Mouse (Mus musculus): Measurements from ENCODE around the gene Gm5934. TPM values are rescaled to one million over a fixed set of nuclear protein-coding genes. Genes with fewer than 3 reads are reported as not detected.
"Not testable (repeated sequence)": the region's sequence is repeated elsewhere in the genome, so short reads cannot be mapped to it uniquely, and the experiment has no call there.

Gm5934 gene
- not detected in 2 replicates for polyA plus RNA-seq (2014; fragmentation: Nextera tagmentation; extraction: Ambion mirVana)

DNA sequence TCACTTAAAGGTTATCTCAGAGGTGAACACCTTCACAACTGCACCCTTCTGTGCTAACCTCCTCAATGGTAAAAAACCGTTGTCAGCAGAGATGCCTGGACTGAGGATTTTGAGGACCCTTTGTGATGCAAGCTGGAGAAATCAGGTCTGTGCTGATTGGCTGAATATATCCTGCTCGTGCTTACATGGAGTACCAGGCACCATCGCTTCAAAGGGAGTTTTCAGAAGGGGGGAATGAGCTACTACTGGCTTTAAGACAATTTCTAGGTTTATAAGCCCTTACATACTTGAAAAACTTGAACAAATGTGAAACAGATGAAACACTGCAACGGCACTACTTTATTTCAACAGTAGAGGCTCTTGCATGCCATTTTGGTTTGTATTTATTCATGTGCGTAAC lies at the start of gene Gm5934:
Gm5934 (minus strand) TSS at position 101 of the 400 bp plus-strand sequence.
- not testable (repeated sequence) for H3K27ac ChIP-seq (ENCODE audit: low read depth, low read length); ATAC-seq (ENCODE audit: low read depth); H3K9ac ChIP-seq (replicated peaks; ENCODE audit: low read depth, low read length); H3K9me3 ChIP-seq (ENCODE audit: control insufficient read depth, low read length); H3K27me3 ChIP-seq (ENCODE audit: control insufficient read depth, insufficient read depth, low read length); H3K36me3 ChIP-seq (ENCODE audit: control insufficient read depth, insufficient read depth, low read length); H3K4me1 ChIP-seq (ENCODE audit: control insufficient read depth, insufficient read depth, low read length); H3K4me3 ChIP-seq (ENCODE audit: low read depth, low read length); H3K4me2 ChIP-seq (ENCODE audit: low read depth, low read length)
- WGBS, result 87% methylated on average over 5 of the region's 5 CpGs

Other genes starting within 250 kb of the Gm5934 start
- not detected in 2 replicates for gene Gm4297, start 74.1 kb upstream of the Gm5934 start, polyA plus RNA-seq (2014; fragmentation: Nextera tagmentation; extraction: Ambion mirVana)